Mouse (Mus musculus) spleen, adult 2 months (tissue): ENCODE results near the gene Zfp148.

ENCODE experiments used
- CTCF ChIP-seq: fragments of 200-500 bp; IDR thresholded peaks from 2 replicates; pipeline ENCODE4 v1.5.1; 2011; ENCODE audit warnings: mild to moderate bottlenecking, inconsistent platforms; ENCODE audit not compliant: insufficient read depth, insufficient read length, insufficient replicate concordance; ENCODE audit errors: extremely low read depth
- POLR2A ChIP-seq: fragments of 200-500 bp; IDR thresholded peaks from 2 replicates; pipeline ENCODE4 v1.6.1; 2011; ENCODE audit warnings: low read depth, low read length, inconsistent platforms

GRCm38 (mm10) chr16:33482309-33482708 is 101.7 kb downstream of the Zfp148 start:
- no peak for TF ChIP-seq CTCF
- no peak for TF ChIP-seq POLR2A
